Mouse (Mus musculus) hindbrain, embryonic 13.5 days (tissue): ENCODE measurements around the gene Hist1h4a. TPM values are rescaled to one million over a fixed set of nuclear protein-coding genes. Genes with fewer than 3 reads are reported as not detected.
A peak's percentile ranks its signal among the peaks of the same experiment; 100 is the strongest.

Experiments
- ATAC-seq: fragments of 200-750 bp; cut with Nextera tagmentation; 2 replicates; pipeline ENCODE4 v1.8.0; 2017; ENCODE audit warnings: moderate TSS enrichment; ENCODE audit not compliant: low FRiP score
- H3K27ac ChIP-seq: fragments of 300-500 bp; sonication (generic); 2 replicates; pipeline ENCODE4 v1.5.1; 2015; ENCODE audit warnings: inconsistent platforms, mild to moderate bottlenecking, moderate library complexity
- H3K27me3 ChIP-seq: fragments of 300-500 bp; sonication (generic); 2 replicates; pipeline ENCODE4 v1.6.1; 2015; ENCODE audit warnings: mild to moderate bottlenecking, inconsistent platforms
- H3K36me3 ChIP-seq: fragments of 300-500 bp; sonication (generic); 2 replicates; pipeline ENCODE4 v1.6.1; 2015; ENCODE audit warnings: mild to moderate bottlenecking, inconsistent platforms
- H3K4me1 ChIP-seq: fragments of 300-500 bp; sonication (generic); replicated peaks from 2 replicates; pipeline ENCODE4 v1.6.1; 2015; ENCODE audit warnings: inconsistent platforms
- H3K4me2 ChIP-seq: fragments of 300-500 bp; sonication (generic); 2 replicates; pipeline ENCODE4 v1.6.1; 2015; ENCODE audit warnings: inconsistent platforms, mild to moderate bottlenecking, moderate library complexity
- H3K4me3 ChIP-seq: fragments of 300-500 bp; sonication (generic); 2 replicates; pipeline ENCODE4 v1.5.1; 2015; ENCODE audit warnings: mild to moderate bottlenecking, inconsistent platforms
- H3K9ac ChIP-seq: fragments of 300-500 bp; sonication (generic); 2 replicates; pipeline ENCODE4 v1.6.1; 2015; ENCODE audit warnings: mild to moderate bottlenecking, inconsistent platforms
- H3K9me3 ChIP-seq: fragments of 300-500 bp; sonication (generic); 2 replicates; pipeline ENCODE4 v1.6.1; 2016; ENCODE audit warnings: inconsistent platforms
- WGBS: fragments of 180-500 bp; shearing (Covaris S2); methylation state at CpG from one replicate; pipeline ENCODE4 v1.1.7; 2015; 5-methylcytosine and 5-hydroxymethylcytosine counted together
- polyA plus RNA-seq: library from polyadenylated mRNA; unstranded; fragments of >200 nt; fragmentation: Nextera tagmentation; extraction: Ambion mirVana; gene quantifications from 2 replicates; pipeline ENCODE4 v1.2.1, GENCODE M21; 2015

Hist1h4a gene
- polyA plus RNA-seq, 1 experiment from 2014 or later = not detected

DNA sequence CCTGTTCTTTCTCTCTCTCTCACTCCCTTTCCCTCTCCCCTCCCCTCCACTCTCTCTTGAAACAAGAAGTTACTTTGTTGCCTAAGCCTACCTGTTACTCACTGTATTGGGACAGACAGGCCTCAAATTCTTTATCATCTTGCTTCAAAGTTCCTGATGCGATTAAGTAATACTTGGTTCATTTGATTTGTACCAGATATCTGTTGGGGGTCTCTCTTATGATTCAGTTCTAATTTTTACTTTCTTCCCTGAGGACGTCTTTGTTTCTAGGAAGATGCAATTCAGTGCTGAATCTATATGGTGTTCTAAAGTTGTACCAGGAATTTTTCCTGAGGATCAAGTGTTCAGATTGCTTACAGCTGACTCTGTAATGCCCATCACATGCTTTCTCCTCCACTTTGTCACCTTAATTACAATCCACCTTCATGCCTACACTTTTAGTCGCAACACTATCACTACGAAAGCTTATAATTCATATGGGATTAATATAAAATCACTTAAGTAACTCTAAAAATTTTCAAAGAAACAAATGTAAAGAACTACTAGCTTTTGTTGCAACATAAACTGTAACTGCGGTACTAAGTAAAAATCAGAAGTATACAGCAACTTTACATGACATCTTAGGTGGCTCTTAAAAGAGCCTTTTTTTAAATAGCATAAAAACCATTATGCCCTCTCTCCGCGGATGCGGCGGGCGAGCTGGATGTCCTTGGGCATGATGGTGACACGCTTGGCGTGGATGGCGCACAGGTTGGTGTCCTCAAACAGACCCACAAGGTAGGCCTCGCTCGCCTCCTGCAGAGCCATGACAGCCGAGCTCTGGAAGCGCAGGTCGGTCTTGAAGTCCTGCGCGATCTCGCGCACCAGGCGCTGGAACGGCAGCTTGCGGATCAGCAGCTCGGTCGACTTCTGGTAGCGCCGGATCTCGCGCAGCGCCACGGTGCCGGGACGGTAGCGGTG, 16.3 kb downstream of the Hist1h4a start:
- H3K9ac ChIP-seq = no peak overlapping the region
- H3K4me2 ChIP-seq = peak overlapping the region; percentile 65
- H3K4me1 ChIP-seq = peaks cover 20% of the 10 kb centered on the region
- ATAC-seq = no peak
- H3K27ac ChIP-seq = no peak overlapping the region
- H3K36me3 ChIP-seq = no peaks in the 10 kb centered on the region
- no peaks in the 10 kb centered on the region for H3K9me3 ChIP-seq
- H3K4me3 ChIP-seq = peak overlapping the region; percentile 30
- WGBS = 2% methylated on average over 15 of the region's 36 CpGs
- no peaks in the 10 kb centered on the region for H3K27me3 ChIP-seq

DNA sequence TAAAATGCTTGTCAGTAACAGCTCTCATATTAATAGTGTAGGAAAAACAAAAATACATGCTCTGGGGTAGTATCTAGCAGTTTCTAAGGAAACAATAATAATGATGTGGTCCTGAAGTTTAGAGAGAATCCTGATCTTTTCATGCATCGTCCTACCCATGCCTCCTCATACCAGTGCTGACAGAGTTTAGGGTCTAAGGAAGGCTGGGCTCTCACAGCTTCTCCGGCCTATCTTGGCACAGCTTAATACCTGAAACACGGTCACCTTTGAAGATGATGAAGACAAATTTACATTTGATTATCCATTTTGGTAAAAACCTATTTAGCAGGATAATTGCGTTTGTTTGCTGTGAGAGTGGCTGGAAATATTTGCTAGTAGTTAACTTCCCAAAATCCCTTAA, 17.1 kb downstream of the Hist1h4a start:
- no peak for ATAC-seq
- peak overlapping the region; percentile 30; the same call in 1 of the 2 replicates for H3K4me3 ChIP-seq
- no peak overlapping the region for H3K27ac ChIP-seq
- peaks cover 26% of the 10 kb centered on the region for H3K4me1 ChIP-seq
- H3K9me3 ChIP-seq = no peaks in the 10 kb centered on the region
- H3K4me2 ChIP-seq = no peak overlapping the region
- 52% methylated on average over 4 of the region's 4 CpGs for WGBS
- H3K27me3 ChIP-seq = no peaks in the 10 kb centered on the region
- no peaks in the 10 kb centered on the region for H3K36me3 ChIP-seq
- no peak overlapping the region for H3K9ac ChIP-seq

DNA sequence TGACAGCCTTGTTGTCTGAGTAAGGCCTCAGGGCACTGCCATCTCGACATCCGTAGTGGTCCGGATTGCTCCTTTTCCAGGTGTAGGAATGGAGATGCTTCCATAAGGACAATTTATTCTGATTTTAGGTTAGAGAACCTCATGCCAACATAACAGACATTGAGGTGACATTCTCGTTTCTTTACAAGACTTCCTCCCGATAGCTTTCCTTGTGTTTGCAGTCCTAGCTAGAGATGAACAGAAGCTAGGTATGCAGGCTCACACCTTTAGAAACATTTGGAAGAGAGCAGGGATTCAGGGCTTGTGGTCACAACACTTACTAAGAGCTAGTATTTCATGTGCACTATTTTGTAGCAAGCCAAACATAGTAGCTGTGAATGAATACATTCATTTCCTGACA, 17.8 kb downstream of the Hist1h4a start:
- H3K4me2 ChIP-seq = no peak overlapping the region
- no peak overlapping the region for H3K4me3 ChIP-seq
- 85% methylated on average over 5 of the region's 5 CpGs for WGBS
- no peak overlapping the region for H3K27ac ChIP-seq
- no peaks in the 10 kb centered on the region for H3K9me3 ChIP-seq
- peaks cover 31% of the 10 kb centered on the region for H3K4me1 ChIP-seq
- no peak overlapping the region for H3K9ac ChIP-seq
- H3K36me3 ChIP-seq = no peaks in the 10 kb centered on the region
- no peaks in the 10 kb centered on the region for H3K27me3 ChIP-seq
- no peak for ATAC-seq

DNA sequence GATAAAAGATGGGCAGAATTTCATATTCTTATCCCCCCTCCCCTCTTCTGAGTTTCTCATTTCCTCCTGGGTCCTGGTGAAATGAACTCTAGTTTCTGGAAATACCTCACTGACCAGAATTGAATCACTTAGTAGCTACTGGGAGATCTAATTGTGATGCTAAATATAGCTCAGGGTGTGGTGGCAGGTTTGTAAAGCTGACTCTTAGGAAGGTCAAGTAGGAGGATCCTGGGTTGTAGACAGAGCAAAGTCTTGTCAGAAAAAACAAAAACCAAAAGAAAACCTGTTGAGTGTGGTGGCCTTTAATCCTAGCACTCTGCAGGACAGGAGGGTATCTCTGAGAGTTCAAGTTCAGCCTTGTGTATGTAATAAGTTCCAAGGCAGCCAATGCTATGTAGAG, 19.0 kb downstream of the Hist1h4a start:
- Histone ChIP-seq H3K27ac (no peak overlapping the region), H3K4me3 (no peak overlapping the region), H3K4me2 (no peak overlapping the region), H3K36me3 (no peaks in the 10 kb centered on the region), H3K9ac (no peak overlapping the region), H3K4me1 (peaks cover 25% of the 10 kb centered on the region), H3K27me3 (no peaks in the 10 kb centered on the region), H3K9me3 (no peaks in the 10 kb centered on the region)
- no peak for ATAC-seq

DNA sequence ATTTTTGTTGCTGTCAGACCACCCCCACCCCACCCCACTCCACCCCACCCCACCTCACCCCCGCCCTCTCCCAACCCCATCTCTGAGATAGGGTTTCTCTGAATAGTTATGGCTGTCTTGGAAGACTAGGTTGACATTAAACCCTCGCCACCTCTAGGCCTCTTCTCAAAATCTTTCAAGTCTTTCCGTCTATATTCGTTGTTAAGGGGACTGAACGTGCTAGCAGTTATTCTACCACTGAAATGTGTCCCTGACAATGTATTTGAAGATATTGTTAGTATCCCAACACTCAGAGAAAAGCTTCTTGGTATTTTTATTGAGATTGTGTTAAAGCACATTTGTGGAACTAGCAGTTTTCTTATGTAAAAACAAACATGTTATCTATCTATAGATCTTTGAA, 20.1 kb downstream of the Hist1h4a start:
- no peaks in the 10 kb centered on the region for H3K27me3 ChIP-seq
- H3K9ac ChIP-seq = no peak overlapping the region
- no peak for ATAC-seq
- 72% methylated on average over 5 of the region's 5 CpGs for WGBS
- no peak overlapping the region for H3K27ac ChIP-seq
- H3K36me3 ChIP-seq = no peaks in the 10 kb centered on the region
- H3K4me1 ChIP-seq = peaks cover 23% of the 10 kb centered on the region
- H3K9me3 ChIP-seq = no peaks in the 10 kb centered on the region
- no peak overlapping the region for H3K4me3 ChIP-seq
- peak overlapping the region; percentile 94; the same call in 1 of the 2 replicates for H3K4me2 ChIP-seq

DNA sequence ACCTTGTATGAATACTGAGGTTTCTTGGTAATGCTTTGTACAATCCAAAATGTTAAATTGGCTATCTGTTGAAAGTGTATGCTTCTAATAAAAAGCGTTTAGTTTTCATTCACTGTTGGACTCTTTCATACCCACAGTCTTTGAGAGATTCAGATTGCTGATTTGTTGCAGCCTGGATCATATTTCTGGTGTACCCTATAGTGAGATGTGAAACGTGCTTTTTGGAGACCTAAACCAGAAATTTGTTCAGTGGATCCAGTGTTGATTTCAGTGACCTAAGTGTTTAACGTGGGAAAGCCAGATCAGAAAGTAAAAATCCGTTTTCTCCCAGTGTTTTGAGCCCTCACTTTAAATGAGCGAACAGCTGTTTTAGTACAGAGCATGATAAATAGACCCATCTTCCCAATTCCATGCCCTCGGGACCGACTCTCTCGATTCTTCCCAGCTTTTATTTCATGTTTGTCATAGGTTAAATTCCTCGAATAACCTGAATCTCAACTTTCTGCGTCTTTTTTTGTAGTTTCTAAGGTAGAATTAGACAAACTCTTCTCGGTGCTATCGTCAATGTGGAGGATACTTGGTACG, 20.7 kb downstream of the Hist1h4a start:
- peak overlapping the region; percentile 89; the same call in 1 of the 2 replicates for H3K27ac ChIP-seq
- peak overlapping the region; percentile 94 for H3K4me2 ChIP-seq
- no peaks in the 10 kb centered on the region for H3K9me3 ChIP-seq
- no peak for ATAC-seq
- 31% methylated on average over 13 of the region's 13 CpGs for WGBS
- H3K4me1 ChIP-seq = peaks cover 23% of the 10 kb centered on the region
- H3K4me3 ChIP-seq = peak overlapping the region; percentile 48
- H3K36me3 ChIP-seq = no peaks in the 10 kb centered on the region
- no peaks in the 10 kb centered on the region for H3K27me3 ChIP-seq
- peak overlapping the region; percentile 76 for H3K9ac ChIP-seq

DNA sequence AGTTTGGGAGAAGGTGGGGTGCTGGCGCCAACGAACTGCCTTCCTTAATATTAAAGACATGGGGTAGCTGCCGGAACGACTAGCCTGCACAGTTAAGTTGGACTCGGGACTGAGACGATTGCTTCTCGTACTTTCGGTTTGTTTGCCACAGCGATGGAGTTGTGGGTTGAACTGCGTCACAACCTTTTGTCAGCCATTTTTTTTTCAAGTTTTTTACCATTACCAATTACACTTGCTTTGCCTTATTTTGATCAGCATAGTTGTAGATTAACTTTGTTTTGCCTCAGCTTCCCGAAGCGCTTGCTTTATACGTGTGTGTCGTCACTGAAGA, 21.1 kb downstream of the Hist1h4a start:
- Histone ChIP-seq H3K9ac (peak overlapping the region; percentile 76), H3K27ac (peak overlapping the region; percentile 89), H3K27me3 (no peaks in the 10 kb centered on the region), H3K4me3 (peak overlapping the region; percentile 48), H3K9me3 (no peaks in the 10 kb centered on the region), H3K4me2 (peak overlapping the region; percentile 94), H3K36me3 (no peaks in the 10 kb centered on the region), H3K4me1 (peaks cover 23% of the 10 kb centered on the region)
- WGBS = under 1% methylated on average over 14 of the region's 14 CpGs
- no peak for ATAC-seq

DNA sequence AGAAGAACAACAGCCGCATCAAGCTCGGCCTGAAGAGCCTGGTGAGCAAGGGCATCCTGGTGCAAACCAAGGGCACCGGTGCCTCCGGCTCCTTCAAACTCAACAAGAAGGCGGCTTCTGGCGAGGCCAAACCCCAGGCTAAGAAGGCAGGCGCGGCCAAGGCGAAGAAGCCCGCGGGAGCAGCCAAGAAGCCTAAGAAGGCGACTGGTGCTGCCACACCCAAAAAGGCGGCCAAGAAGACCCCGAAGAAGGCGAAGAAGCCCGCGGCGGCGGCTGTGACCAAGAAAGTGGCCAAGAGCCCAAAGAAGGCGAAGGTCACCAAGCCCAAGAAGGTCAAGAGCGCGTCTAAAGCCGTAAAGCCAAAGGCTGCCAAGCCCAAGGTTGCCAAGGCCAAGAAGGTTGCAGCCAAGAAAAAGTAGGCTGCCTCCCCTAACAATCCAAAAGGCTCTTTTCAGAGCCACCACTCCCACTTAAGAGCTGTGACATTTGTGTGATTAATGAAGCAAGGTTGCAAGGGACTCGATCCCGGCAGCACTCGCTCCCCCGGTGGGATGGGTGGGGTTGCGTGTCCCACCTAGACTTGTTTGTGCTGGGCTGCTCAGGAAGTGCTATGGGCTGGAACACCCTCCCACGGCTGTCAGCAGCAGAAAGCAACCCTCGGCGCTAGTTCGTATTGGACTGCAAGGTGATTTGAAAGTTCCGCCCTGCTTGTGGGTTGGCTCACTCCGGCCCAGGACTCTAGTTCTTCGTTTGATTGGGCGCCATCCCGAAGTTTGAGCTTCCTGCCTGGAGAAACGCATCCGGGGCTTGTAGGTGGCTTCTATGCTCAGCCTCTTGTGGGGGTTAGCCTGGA, 21.7 kb downstream of the Hist1h4a start:
- ATAC-seq = peak; percentile 90
- H3K9ac ChIP-seq = peak overlapping the region; percentile 76
- H3K9me3 ChIP-seq = no peaks in the 10 kb centered on the region
- under 1% methylated on average over 39 of the region's 39 CpGs for WGBS
- no peaks in the 10 kb centered on the region for H3K36me3 ChIP-seq
- H3K27me3 ChIP-seq = no peaks in the 10 kb centered on the region
- H3K27ac ChIP-seq = peak overlapping the region; percentile 89
- peaks cover 23% of the 10 kb centered on the region for H3K4me1 ChIP-seq
- H3K4me2 ChIP-seq = peak overlapping the region; percentile 94
- peak overlapping the region; percentile 48 for H3K4me3 ChIP-seq

DNA sequence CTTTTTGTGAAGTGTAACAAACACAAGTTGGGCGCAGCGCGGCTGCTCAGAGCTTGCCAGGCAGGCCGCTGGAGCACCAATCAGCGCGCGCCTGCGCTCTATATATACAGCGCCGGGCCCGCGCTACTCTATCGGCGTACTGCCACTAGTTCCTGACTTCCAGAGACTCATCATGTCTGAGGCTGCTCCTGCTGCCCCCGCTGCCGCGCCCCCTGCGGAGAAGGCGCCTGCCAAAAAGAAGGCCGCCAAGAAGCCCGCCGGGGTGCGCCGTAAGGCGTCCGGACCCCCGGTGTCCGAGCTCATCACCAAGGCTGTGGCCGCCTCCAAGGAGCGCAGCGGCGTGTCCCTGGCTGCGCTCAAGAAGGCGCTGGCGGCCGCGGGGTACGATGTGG, 22.4 kb downstream of the Hist1h4a start, which contains the start of gene Hist1h1c:
TSS of gene Hist1h1c (plus strand) at position 132 of the 392 bp plus-strand sequence.
- Histone ChIP-seq H3K27ac (peak within 1 kb of the TSS; percentile 89), H3K4me2 (peak within 1 kb of the TSS; percentile 94), H3K27me3 (no peaks in the 10 kb centered on the region), H3K4me1 (peaks cover 23% of the 10 kb centered on the region), H3K9ac (peak within 1 kb of the TSS; percentile 76), H3K4me3 (peak within 1 kb of the TSS; percentile 48), H3K9me3 (no peaks in the 10 kb centered on the region), H3K36me3 (no peaks in the 10 kb centered on the region)
- under 1% methylated on average over 38 of the region's 38 CpGs for WGBS
- ATAC-seq = peak; percentile 93

DNA sequence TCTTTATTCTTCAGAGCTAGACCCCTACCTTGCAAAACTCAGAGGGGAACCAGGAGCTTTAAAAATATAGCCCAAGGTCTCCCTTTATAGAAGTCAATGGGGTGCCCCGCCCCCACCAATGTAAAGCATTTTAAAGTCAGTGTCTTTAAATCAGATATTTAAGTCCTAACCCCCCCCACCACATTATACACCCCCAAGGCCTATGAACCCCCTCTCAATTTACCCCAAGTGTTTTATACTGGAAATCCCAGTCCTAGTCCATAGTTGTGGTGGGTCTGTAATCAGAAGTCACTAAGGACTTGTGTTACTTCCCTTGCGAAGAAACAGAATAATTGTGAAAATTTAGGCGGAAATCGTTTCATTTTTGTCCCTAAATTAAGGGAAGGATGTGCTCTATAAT, 23.0 kb downstream of the Hist1h4a start:
- no peaks in the 10 kb centered on the region for H3K36me3 ChIP-seq
- H3K27ac ChIP-seq = peak overlapping the region; percentile 89
- no peak for ATAC-seq
- peak overlapping the region; percentile 48 for H3K4me3 ChIP-seq
- peak overlapping the region; percentile 76 for H3K9ac ChIP-seq
- peak overlapping the region; percentile 94 for H3K4me2 ChIP-seq
- 26% methylated on average over 4 of the region's 4 CpGs for WGBS
- H3K27me3 ChIP-seq = no peaks in the 10 kb centered on the region
- H3K4me1 ChIP-seq = peaks cover 23% of the 10 kb centered on the region
- no peaks in the 10 kb centered on the region for H3K9me3 ChIP-seq

DNA sequence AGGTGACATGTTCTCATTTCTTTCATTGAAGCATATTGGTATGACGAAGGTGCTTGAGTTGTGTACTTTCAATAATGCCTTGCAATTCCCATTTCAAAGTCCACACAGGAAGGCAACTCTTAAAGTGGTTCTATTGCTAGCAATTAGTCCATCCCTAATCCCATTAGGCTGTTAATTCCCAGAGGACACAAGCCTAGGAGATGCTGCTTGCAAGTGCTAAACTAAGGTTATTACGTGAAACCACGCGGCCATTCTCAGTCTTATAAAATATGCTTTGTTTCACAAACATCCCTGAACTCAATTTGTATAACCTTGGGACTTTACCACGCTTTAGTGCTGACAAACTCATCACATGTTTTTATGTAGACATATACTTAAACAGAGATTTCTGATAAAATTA, 23.9 kb downstream of the Hist1h4a start:
- Histone ChIP-seq H3K27ac (no peak overlapping the region), H3K9ac (no peak overlapping the region), H3K4me1 (peaks cover 23% of the 10 kb centered on the region), H3K4me3 (no peak overlapping the region), H3K36me3 (no peaks in the 10 kb centered on the region), H3K4me2 (no peak overlapping the region), H3K9me3 (no peaks in the 10 kb centered on the region), H3K27me3 (no peaks in the 10 kb centered on the region)
- ATAC-seq = no peak
- WGBS = 92% methylated on average over 5 of the region's 5 CpGs

DNA sequence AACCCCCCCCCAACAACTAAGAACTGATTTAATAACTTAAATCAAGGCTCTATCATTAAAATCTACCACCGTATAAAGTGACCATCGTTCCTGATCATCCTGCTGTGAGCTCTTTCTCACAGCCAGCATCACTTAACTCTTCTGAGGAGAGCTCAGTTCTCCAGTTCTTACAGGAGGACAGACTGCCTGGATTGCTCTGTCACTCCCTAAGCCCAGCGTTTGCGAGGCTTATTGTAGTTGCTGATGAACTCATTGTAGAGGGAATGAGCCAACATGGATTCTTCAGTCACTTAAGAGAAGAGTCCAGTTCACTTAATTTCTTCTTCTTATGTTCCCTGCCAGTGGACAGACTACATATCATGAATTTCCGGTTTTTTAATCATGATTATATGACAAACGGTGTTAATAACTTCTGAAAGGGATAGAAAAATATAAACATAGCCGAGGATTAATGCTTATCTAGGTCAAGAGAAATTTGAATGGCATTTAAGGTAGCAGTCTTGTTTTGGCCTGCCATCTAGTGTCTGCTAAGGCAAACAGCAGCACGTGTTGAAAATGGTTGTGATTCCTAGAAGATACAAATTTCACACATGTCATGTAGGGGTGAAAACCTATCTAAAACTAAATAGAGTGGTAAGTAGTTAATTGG, 28.8 kb downstream of the Hist1h4a start:
- H3K9me3 ChIP-seq = no peaks in the 10 kb centered on the region
- H3K27me3 ChIP-seq = no peaks in the 10 kb centered on the region
- H3K9ac ChIP-seq = no peak overlapping the region
- 28% methylated on average over 8 of the region's 8 CpGs for WGBS
- no peaks in the 10 kb centered on the region for H3K36me3 ChIP-seq
- H3K27ac ChIP-seq = no peak overlapping the region
- no peak for ATAC-seq
- no peak overlapping the region for H3K4me2 ChIP-seq
- H3K4me3 ChIP-seq = no peak overlapping the region
- H3K4me1 ChIP-seq = no peaks in the 10 kb centered on the region
